Mouse (Mus musculus): ENCODE measurements around the gene Rtl8a.
"Not testable (repeated sequence)": the region's sequence is repeated elsewhere in the genome, so short reads cannot be mapped to it uniquely, and the experiment has no call there.

- not testable (repeated sequence) for TF ChIP-seq CTCF (IDR thresholded peaks at IDR 0.05; ENCODE audit: extremely low read depth, insufficient read length, insufficient replicate concordance, low read depth, low read length); POLR2A (IDR thresholded peaks at IDR 0.05; ENCODE audit: low read depth, low read length)
Measured at GRCm38 (mm10) chrX:53611395-53611794, 32.1 kb downstream of the Rtl8a start.
